Mouse (Mus musculus): ENCODE measurements around the gene Serpinb2.

Serpinb2 gene

DNA sequence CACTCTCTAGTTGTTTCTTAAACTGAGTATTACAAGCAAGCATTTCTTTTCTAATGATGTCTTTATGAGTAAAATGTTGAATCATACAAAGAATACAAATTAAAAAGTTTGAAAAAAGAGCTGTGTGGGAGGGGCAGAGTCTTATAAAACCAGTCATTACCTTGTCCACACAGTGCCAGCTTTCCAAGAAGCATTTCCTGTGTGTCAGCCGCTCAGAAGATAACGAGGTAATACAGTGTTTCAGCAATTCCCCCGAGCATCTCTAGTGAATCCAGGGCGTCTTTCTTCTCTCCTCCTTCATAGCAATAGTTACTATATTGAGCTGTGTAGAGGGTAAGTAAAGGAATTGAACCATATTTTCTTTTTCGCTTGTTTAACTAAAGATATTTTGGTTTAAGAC lies at the start of gene Serpinb2:
TSS of gene Serpinb2 (plus strand) at position 172 of the 400 bp plus-strand sequence.
- no peak for DNase-seq

DNA sequence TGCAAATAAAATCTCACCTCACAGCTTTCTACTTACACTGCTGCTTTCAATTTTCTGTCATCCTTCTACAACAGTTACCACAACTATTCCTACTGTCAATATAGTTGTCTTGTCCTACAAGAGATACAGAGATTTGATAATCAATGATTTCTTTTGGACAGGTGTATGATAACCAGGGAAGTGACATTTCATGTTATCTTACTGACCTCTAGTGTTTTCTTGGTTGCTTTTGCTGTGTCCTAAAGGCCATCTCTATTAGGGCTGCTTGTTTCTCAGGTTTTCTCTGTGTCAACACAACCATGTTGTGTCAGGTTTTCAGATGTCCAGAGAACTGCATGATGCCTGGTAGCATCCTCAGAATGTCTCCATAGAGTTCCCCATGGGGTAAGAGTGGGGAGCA lies 31.3 kb upstream of the Serpinb2 start:
- DNase-seq = no peak

DNA sequence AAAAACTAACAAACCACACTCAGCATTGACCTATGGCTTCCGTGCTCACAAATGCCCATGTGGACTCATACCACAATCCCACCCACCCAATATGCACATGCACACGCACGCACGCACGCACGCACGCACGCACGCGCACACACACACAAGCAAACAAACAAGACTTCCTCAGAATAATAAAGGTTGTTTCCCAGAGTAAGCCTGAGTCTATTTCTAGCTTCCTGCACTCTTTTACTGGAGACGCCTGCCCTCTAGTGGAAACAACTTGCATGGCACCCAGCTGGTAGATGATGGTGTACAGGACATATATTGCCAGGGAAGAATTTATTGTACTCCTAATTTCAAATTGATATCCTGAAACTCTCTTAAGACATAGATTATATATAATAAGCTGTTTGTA lies 29.8 kb upstream of the Serpinb2 start:
- DNase-seq = peak; percentile 86

DNA sequence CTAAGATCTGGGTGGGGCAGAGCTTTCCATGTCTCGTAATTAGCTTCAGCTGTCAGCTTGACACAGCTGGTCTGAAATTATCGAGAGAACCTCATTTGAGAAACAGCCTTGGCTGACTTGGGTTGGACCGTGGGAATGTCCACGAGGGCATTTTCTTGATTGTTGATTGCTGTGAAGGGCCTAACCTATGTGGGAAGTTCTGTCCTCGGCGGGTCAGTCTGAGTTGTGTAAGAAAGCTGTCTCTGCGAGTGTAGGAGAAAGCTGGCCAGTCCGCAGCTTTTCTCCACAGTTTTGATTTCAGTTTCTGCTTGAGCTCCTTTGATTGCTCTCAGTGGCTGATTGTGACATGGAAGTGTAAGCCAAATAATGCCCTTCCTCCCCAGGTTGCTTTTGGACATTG lies 21.6 kb upstream of the Serpinb2 start:
- no peak for DNase-seq

DNA sequence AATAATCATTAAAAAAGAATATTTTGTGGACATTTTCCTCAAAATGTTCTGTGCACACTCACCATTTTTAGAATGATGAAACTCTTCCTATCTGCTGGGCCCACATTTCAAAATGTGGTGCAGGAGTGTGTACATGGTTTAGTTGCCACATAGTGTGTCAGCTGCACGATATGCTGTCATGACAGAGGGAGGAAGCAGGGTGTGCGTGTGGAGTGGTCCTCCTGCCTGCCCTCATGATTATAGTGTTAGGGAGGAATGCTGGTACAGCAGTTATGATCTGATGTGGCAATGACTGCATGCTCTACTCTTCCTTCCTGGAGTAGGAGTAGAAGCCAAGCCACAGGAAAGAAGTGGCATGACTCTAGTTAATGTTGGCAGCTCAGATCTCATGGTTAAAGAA lies 14.4 kb upstream of the Serpinb2 start:
- no peak for DNase-seq

DNA sequence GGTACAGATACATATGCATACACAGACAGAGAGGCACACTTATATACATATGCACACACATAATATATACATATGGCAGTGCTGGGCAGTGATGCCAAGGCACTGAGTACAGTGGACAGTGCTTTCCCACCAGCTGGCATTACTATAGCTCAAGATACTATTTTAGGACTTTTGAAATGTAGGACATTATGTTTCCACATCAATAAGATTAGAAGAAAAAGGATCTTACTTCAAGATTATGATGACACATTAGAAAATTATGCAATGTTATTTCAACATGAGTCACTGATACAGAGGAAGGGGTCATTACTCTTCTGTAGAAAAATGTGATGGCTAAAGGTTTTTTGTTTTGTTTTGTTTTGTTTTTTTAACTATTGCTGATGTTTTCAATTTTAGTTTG lies 9.2 kb upstream of the Serpinb2 start:
- no peak for DNase-seq

DNA sequence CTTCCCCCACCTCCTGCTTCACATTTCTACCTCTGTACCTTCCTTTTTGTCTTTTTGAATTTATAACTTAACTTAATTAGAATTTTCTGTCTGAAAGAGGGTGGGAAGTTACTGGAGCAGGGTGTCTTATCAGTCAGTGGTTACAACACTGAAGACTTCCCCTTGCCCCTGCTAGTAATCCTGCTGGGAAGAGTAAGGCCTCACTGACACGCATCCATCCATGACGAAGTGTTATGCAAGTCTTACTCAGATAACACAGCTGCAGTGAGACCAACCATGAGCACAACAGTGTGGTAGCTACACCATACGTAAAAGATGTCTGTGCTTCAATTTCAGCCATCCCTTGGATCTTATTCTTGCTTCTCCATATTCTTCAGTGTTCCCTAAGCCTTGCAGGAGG lies 7.9 kb upstream of the Serpinb2 start:
- DNase-seq = no peak

DNA sequence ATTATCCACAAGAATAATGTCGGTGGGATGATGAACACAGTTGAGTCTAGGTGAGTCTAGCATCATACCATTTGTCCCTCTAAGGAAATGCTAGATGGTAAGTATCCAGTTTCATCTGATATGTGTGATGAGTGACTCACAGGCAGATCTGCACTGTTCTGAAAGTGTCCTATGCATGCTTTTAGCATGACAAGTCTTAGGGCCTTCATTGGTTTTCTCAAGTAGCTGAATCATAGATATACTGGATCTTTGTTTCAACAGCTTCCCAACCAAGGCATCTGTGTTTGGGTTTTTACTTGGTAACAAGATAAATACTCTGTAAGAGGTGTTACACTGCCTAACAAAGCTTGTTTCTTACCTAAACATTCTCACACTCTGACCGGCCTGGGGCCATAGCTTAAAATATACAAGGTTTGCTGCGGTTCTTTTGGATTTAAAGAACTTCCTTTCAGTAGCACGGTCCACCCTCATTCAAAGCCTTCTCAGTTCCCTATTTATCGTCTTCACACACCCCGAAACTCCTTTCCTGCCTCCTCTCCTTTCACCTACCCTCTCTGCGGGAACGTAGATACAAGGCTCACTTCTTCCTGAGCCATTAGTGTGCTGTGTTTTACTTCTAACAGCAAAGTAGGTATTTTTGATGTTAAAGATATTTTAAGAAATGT lies 5.2 kb upstream of the Serpinb2 start:
- DNase-seq = no peak

DNA sequence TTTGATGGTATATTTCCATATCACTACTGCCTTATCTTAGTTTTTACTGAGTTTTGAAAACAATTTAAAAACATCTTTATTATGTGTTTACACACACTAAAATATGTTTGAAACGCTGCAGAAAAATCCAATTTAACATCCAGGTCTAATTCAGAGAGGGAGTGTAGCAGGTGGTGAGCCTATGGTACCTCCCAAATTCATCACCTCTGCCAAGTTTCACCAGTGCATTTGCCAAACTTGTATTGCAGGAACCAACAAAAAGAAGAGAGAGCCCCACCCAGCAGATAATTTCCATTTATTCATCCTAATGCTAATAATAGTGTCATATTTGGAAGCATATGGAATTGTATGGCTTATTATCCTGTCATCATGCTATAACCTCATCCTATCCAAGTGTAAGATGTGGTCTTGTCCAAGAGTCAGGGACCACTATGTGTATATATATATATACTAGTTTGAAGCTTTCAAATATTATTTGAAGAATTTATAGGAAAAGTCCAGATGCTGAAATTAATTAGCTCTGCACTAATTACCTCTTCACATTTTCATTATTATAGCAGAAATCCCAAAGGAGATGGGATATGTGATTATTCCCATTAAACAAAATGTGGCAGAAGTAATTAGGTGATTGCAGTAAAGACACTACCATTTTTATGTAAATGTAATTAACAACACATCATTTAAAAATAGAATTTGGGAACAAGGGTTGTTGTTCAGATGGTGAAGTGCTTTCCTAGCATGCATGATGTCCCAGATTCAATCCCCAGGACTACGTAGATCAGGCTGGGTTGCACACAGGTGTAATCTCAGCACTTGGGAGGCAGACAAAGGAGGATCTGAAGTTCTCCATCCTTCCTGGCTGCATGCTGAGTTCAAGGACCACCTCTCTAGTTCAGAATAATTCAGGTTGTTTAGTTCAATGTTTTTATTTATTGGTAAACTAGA lies 1.2 kb downstream of the Serpinb2 start:
- DNase-seq = no peak

DNA sequence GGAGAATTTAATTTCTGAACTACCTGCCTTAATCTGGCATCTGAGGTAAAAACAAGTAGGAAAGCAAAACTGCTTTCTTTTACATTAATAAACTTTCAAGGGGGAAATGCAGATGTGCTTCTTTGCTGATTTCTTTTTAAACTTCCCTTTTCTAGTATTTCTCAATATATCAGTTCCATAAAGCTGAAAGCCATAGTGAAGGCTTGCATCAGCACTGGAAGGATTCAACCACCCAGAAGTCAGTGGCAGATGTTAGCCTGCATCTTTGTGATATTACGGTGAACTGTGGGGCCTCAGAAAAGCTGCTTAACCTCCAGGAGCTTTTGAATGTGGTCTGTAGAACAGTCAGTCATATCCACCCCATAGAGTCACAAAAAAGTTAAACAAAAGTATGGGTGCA lies 2.3 kb downstream of the Serpinb2 start:
- DNase-seq = no peak

DNA sequence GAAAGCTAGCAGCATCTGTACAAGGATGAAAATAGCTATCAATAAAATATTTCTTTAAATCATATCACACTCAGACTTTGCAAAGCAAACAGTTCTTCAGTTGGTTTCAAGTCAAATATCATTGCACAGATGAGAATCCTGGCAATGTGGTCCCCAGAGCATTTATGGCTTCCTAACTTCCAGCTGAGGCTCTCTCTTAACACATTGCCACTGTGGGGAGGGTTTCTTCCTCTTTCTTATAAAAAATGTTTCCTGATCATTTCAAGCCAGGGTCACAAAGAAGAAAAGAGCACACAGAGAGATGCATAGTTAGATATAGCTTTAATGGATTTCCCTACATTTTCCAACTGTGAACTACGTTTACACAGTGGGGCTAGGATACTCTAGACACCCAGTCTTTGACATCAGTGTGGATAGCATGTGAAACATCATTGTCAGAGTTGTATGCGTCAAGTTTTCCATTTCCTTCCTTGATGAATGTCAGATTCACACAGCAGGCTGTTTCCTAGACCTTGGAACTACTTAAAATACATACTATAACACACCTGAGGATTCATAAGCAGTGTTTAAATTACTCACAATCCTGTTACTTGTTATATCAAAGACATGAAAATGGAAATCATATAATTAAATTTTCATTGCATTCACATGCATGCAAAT lies 4.7 kb downstream of the Serpinb2 start:
- DNase-seq = no peak

DNA sequence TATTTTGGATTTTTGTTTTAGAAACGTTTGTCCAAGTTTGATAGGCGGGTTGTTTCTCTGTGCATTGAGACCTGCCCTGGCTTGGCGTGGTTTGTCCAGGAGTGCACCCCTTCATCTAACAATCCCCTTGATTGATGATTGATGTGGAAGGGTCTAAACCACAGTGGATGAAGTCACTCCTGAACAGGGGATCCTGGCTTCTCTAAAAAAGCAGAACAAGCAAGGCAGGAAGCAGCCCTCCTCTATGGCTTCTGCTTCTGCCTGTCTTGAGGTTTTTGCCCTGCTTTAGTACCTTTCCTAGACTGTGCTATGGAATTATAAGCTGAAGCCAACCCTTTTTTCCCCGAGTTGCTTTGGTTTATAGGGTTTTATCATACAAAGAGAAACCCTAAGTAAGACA lies 14.4 kb downstream of the Serpinb2 start:
- DNase-seq = no peak

DNA sequence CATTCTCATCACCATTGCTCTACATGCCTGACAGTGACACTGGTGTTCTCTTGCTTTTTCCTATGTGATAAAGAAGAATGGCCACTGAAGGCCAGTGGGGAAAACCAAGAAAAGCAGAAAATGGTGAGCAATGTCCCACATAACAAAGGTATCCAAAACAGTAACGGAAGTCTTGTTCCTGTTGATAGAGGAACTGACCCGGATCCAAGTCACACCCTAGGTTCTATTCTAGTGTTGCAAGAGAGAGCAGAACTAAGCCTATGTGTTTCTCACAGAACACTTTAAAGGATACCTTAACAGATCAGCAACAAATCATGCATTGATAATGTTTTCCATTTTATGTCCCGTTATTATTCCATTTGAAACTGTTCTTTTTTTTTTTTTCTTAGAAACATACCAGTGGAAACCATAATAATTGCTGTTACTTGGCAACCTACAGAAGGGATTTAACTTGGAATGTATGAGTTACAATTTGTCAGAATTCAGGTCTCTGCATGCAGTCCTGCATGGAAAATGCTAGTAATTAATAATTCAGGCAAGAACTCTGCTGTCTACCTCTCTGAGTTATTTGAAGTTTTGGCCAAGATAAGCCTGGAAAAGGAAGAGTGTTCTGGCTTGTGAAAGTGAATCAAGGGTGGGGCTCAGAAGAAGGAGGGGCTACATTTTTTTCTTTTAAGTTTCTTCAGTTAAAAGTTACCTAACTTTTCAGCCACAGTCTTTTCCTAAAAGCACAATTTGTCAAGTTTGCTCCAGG lies 17.3 kb downstream of the Serpinb2 start:
- DNase-seq = no peak

DNA sequence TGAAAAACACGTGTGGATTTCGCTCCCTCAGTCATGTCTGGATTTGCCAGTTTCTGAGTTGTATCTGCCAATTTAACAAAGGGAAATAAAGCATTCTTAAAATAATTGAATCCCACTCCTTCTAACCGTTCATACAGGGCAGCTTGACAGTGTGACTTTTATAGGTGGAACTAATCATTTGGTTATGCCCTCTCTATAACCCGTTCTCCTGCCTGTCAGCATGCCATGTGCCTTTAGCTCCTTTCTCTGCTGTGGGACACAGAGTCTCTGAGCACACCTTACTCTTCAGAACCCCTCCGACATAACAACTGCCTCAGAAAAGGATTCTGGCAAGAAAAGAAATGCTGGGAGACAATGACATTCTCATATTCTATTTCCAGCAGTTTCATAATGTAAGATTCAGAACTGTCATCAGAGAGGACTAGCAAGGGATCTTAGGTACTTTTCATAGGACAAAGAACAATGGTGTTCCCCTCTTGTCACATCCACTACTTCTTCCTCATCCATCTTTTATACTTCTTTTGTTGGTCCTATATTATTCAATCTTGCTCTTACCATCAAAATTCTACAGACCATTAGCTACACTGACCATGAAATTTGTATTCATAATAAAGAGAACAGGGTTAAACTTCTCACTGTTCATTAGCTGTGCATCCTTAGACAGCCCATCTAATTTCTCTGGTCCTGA lies 18.3 kb downstream of the Serpinb2 start:
- DNase-seq = no peak

DNA sequence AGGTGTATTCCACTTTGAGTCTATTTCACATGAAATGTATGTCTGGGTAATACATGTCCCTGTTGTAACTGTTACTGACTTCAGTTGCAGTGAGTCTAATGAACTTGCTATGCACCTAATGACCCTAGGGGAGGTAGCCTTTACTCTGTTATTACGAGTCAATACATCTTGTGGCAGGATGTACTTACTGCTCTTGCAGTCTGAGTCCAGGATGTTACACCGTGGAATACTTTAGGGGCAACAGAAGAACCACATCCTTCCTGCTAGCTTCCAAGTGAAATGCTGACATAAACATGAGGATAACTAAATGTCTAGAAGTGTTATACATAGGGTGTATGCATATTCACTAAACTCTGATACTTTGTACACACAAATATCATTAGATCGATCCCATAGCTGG lies 22.5 kb downstream of the Serpinb2 start:
- DNase-seq = no peak

DNA sequence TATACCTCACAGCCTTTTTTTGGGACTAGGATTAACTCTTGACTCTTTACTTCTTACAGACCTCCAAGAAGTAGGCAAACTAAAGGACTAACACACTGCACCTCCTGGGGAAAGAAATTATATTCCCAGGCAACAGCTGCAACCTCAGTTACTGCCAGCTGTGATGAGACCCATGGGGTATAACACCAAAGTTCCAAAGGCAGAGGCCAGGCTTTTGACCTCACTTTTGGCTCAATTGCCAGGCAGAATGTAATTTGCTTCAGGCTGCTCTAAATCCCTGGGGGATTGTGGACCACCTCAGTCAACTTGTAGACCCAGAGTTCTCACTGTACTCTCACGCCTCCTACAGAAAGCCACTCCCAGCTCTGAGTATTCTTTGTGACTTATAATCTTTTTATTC lies 26.2 kb downstream of the Serpinb2 start:
- no peak for DNase-seq

DNA sequence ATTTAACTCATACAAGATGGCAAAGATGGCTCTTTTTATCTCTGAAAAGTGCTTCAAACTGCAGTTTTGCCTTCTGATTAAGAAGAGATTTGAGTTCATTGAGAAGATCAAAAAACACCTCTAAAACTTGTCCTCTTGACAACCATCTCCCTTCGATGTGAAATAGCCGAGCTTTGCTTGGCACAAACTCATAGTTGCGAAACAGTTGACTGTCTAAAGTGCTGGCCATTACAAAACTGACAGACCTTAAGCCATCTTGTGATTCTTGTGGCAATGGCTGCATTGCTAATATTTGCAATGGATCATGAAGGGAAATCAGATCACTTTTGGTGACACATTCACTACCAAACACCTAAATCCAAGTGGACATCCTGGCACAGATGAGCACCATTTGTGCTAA lies 48.3 kb downstream of the Serpinb2 start:
- no peak for DNase-seq

DNA sequence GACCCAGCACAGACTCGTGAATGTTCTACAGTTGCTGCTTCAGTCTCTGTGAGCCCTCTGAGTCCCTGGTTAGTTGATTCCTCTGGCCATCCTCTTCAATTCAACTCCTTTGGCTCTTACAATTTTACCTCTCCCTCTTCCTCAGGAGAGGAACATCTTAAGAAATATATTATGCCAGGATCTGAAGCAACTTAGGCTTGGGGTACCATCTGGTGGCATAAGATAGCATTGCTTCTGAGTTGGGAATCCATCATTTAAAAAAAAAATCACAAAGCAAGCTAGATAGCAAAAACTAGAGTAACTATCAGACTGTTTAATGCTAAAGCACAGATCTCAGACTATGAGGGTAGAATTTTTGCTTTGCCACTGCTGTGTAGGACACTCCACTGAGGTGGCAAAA lies 50.9 kb downstream of the Serpinb2 start:
- no peak for DNase-seq

DNA sequence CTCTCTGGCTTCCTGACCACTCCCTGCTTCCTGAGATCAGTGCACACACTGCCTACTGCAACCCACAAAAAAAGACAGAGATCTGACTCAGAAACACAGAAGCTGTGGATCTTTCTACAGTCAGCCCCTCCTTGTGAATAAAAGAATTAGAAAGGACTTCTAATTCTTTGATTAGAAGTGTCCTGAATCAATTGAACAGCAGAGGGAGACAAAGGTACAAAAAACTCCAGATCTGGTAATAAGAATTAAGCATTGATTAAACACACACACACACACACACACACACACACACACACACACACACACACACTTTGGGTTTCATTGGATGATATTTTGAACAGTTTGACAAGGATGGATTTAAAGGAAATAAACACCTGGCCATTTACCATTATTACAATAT lies 54.4 kb downstream of the Serpinb2 start:
- DNase-seq = no peak

DNA sequence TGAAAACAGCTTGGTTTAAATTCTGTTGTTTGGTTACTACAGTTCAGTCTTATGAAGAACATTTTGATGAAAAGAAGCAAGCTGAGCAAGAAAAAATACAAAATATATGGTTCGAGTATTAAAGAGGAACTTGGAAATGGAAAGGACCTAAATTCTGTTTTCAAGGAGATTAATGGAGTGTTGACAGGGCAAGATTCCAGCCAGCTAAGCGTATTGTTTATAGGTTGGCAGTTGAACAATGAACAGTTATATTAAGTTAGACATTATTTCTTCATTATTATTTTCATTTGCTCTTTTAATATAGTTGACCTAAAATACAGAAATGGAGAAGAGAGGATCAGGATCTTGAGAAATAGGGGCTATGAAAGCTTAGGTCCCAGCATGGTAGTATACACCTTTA lies 64.9 kb downstream of the Serpinb2 start:
- DNase-seq = no peak

DNA sequence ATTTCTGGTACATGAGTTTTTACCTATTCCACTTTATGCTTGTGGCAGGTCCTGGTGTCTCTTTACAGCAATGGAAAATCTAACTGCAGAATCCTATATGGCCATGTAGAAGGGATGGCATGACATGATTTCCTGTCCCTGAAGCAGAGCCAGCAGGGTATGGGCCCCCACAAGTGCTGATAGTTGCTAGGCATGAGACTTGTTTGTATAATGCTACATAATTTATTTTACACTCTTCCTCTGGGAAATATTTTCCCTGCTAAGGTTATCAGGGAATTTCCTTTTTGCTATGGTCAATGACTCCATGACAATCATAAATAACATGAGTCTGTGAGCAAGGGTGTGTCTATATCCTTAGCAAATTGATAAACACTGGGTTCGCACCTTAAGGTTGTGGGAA lies 66.3 kb downstream of the Serpinb2 start:
- DNase-seq = no peak

DNA sequence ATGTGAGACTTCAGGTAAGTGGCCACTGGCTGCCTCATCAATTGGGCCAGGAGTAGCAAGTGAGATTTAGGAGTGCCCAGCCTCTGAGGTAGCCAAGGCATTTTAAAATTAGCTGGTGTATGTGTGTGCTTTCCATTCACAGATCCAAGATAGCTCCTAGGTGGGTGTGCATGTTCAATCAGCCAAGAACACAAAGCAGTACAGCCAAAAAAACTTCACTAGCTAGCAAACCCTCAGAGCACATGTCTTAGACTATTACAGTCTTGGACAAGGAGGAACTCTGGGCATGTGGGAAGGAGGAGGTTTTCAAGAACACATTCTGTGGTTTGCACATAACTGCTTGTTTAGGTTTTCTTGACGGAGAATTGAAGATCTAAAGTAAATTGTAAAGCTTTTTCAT lies 70.0 kb downstream of the Serpinb2 start:
- DNase-seq = no peak

DNA sequence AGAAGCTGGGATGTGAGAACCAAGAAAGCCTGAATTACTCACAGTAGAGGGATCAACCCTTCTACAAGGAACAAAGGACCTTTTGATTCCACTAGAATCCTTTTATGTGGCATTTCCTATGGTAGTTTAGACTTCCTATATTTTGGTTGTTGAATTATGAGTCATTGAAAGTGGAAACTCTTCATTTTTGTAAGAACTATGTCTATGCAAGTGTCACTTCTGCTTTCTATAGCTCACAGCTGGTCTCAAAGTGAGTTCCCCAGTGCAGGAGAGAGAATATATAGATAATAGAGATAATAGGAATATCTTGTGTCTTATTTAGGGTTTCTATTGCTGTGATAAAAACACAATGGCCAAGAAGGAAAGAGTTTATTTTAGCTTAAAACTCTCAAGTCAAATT lies 71.7 kb downstream of the Serpinb2 start:
- DNase-seq = no peak
